Mouse (Mus musculus): ENCODE data around the gene Lyar. TPM values are rescaled to one million over a fixed set of nuclear protein-coding genes. Genes with fewer than 3 reads are reported as not detected.

The Lyar gene
- polyA plus RNA-seq, 1 experiment from 2014 or later, result 30.2 TPM

DNA sequence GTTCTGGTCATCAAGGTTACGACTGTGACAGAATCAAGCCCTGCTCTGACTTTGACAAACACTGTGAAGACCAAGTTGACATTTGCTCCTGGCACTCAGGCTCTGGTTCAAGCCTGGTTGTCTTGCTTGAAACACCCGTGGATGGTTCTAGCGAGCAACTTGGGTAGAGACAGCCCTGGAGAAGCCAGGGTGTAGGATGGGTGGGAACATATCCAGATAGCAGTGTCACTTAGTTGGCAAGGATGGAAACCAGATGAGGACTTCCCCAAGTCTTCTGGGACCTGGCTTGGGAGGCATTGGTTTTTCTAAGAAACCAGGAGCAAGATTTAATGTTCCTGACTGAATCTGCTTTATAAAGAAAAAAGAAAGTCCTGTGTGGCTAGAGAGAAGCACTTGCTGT, 50.7 kb downstream of the Lyar start:
- no peak overlapping the region for H3K27ac ChIP-seq
- peaks cover 49% of the 10 kb centered on the region; the same call in 1 of the 2 replicates for H3K36me3 ChIP-seq (ENCODE audit: inconsistent target)
- WGBS (ENCODE audit: missing documents), result 86% methylated on average over 3 of the region's 3 CpGs
- no peak overlapping the region for H3K4me3 ChIP-seq (ENCODE audit: inconsistent target)
- no peaks in the 10 kb centered on the region for H3K79me2 ChIP-seq (ENCODE audit: inconsistent target)

DNA sequence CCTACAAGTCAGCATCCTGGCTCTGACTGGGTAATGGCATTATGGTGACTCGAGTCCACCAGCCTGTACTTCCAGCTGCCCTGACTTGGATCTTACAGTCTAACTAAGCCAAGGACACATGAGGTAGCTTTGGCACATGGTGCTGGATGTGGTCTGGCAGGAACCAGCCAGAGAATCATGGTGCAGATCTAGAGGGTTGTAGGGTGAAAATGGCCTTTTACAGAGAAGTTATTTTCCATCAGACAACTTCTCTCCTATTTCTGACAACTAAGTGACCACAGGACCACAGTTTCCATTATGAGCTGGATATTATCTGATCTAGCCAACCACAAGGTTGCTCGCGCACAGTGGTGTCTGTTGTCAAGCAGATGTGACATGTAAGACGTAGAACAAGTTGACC, 53.6 kb downstream of the Lyar start:
- H3K36me3 ChIP-seq (ENCODE audit: inconsistent target), result peaks cover 23% of the 10 kb centered on the region; the same call in 1 of the 2 replicates
- no peaks in the 10 kb centered on the region for H3K79me2 ChIP-seq (ENCODE audit: inconsistent target)
- H3K27ac ChIP-seq, result no peak overlapping the region
- WGBS (ENCODE audit: missing documents), result 70% methylated on average over 4 of the region's 4 CpGs
- no peak overlapping the region for H3K4me3 ChIP-seq (ENCODE audit: inconsistent target)

DNA sequence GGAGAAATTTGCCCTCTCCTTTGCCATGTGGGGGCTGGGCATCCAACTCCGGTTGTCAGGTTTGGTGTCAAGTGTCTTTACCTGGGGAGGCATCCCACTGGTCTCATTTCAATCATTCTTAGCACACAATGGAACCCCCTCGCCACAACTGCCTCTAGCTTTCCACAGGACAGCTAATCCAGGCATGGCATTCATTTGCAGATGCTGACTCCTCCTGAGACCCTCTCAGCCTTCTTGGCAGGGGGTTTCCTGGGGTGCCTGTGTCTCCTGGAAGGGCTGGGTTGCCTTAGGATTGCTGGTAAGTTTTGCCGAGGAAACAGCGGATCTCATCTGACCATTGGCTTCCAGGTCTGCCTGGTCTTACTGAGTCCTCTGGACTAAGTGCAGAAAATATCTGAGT, 55.5 kb downstream of the Lyar start, which contains the start of gene Otop1:
TSS of gene Otop1 (plus strand) at position 202 of the 400 bp plus-strand sequence.
- H3K27ac ChIP-seq, result no peak within 1 kb of the TSS
- WGBS (ENCODE audit: missing documents), result 35% methylated on average over 4 of the region's 4 CpGs
- peaks cover 10% of the 10 kb centered on the region; the same call in 1 of the 2 replicates for H3K36me3 ChIP-seq (ENCODE audit: inconsistent target)
- H3K79me2 ChIP-seq (ENCODE audit: inconsistent target), result no peaks in the 10 kb centered on the region
- H3K4me3 ChIP-seq (ENCODE audit: inconsistent target), result no peak within 1 kb of the TSS

DNA sequence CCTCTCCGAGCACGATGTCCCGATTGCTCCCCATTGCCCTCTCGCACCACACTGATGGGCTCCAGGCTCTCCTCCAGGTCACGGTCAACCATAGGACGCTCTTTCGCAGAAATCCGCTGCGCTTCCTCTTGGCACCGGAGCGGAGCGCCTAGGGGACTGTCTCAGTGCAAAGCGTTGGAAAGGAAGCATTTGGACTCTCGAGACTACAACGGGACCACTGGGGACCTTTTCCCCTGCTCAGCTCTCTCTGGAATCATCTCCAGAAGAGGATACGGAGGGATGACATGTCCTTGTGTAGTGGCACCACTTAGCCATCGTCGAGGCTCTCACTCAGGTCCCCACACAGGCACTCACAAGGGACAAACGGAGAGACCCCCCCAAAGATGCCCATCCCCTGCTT, 56.2 kb downstream of the Lyar start:
- Histone ChIP-seq H3K36me3 (ENCODE audit: inconsistent target) (peaks cover 3% of the 10 kb centered on the region; the same call in 1 of the 2 replicates), H3K79me2 (ENCODE audit: inconsistent target) (no peaks in the 10 kb centered on the region)
- 5% methylated on average over 19 of the region's 19 CpGs for WGBS (ENCODE audit: missing documents)

DNA sequence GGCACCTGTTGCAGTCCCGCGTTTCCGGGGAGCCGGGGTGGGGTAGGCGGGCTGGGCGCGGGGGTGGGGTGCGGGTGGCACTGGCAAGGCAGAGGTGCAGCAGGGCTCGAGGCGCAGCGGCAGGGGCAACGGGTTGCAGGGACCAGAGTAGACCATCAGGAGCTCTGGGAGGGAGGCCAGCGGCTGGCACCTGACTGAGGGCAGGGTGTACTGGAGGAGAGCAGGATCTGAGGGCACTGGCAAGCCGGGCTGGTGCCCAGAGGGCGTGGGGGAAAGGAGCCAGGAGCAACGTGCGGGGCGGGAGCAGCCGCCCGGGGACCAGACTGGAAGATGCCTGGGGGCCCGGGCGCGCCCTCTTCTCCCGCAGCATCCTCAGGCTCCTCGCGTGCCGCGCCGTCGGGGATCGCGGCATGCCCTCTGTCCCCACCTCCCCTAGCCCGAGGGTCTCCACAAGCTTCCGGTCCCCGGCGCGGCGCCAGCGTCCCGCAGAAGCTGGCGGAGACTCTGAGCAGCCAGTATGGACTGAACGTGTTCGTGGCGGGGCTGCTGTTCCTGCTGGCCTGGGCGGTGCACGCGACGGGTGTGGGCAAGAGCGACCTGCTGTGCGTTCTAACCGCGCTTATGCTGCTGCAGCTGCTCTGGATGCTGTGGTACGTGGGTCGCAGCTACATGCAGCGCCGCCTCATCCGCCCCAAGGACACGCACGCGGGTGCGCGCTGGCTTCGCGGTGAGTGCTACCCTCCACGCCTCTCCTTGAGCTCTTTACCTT, 57.0 kb downstream of the Lyar start:
- Histone ChIP-seq H3K36me3 (ENCODE audit: inconsistent target) (no peaks in the 10 kb centered on the region), H3K4me3 (ENCODE audit: inconsistent target) (no peak overlapping the region), H3K79me2 (ENCODE audit: inconsistent target) (no peaks in the 10 kb centered on the region), H3K27ac (no peak overlapping the region)
- WGBS (ENCODE audit: missing documents), result 6% methylated on average over 65 of the region's 65 CpGs

More for the DNA sequence above, 56.2 kb downstream of the Lyar start:
- Histone ChIP-seq H3K27ac (no peak overlapping the region), H3K4me3 (ENCODE audit: inconsistent target) (no peak overlapping the region)

DNA sequence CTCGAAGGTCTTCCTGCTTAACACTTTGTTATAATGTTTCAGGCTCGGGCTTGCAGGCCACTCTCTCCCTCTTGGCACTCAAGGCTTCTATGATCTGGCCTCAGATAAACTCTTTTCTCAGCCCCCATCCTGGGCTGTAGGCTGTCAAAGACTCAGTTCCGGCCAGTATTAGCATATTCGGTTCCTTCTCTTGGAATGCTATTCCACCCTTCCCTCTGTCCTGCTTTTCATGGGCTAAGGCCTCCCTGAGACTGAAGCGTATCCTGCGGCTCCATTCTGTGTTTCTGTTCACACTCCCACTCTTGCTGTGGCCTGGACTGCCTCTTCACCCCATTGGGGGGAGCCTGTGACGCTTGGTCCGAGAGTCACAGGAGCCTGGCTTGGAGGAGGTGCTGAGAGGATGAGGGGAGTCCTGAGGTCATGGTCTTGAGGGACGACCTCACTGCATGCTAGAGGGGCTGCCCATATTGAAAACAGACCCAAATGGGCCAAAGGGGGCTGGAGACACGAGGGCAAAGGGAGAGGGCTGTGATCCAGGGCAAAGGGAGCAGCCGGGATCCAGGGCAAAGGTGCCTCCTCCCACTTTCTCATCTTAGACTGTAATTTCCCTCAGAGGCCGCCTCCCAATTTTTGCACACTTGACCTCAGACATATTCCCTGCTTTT, 57.8 kb downstream of the Lyar start:
- no peak overlapping the region for H3K4me3 ChIP-seq (ENCODE audit: inconsistent target)
- H3K27ac ChIP-seq, result no peak overlapping the region
- WGBS (ENCODE audit: missing documents), result 26% methylated on average over 12 of the region's 12 CpGs
- H3K79me2 ChIP-seq (ENCODE audit: inconsistent target), result no peaks in the 10 kb centered on the region
- H3K36me3 ChIP-seq (ENCODE audit: inconsistent target), result no peaks in the 10 kb centered on the region

DNA sequence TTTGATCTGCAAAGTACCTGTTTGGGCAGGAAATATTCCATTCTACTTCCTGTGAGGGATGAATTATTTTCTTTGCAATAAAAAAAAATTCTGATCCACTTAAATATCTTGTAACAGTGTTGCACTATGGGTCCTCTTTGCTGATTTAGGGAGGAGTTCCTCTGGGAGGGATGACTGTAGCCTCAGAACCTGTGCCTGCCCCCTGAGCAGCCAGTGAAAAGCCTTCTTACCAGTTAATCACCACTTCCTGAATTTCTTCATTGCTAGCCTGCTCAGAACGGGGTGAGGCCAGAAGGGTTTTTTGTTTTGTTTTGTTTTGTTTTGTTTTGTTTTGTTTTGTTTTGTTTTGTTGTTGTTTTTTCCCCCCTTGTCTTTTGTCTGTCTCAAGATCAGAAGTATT, 59.8 kb downstream of the Lyar start:
- Histone ChIP-seq H3K27ac (no peak overlapping the region), H3K36me3 (ENCODE audit: inconsistent target) (no peaks in the 10 kb centered on the region), H3K4me3 (ENCODE audit: inconsistent target) (no peak overlapping the region), H3K79me2 (ENCODE audit: inconsistent target) (no peaks in the 10 kb centered on the region)
- WGBS (ENCODE audit: missing documents), result 0% methylated on average over 1 of the region's 1 CpGs

Other genes with a start within 250 kb of the Lyar start
- gene Stx18, start 181.7 kb upstream of the Lyar start, polyA plus RNA-seq (2018), result 19.4 to 32.7 TPM (median 21.8 TPM) in 3 replicates
- gene Nsg1, start 60.6 kb upstream of the Lyar start, polyA plus RNA-seq (2018), result 0.15 TPM in 1 of 3 replicates, not detected in the others
- 2.4 to 4.7 TPM (median 2.9 TPM) in 3 replicates for gene Zbtb49, start within 50 bp of the Lyar start, polyA plus RNA-seq (2018)
- 20.3 to 50.4 TPM (median 43.0 TPM) in 3 replicates for gene Tmem128, start 39.7 kb downstream of the Lyar start, polyA plus RNA-seq (2018)
- not detected in 3 replicates for gene Otop1, start 55.5 kb downstream of the Lyar start, polyA plus RNA-seq (2018)
- not detected in 3 replicates for gene Drd5, start 98.9 kb downstream of the Lyar start, polyA plus RNA-seq (2018)

Data from macrophage (primary cell).